Mouse (Mus musculus): ENCODE measurements around the gene Atp6v0b. TPM values are rescaled to one million over a fixed set of nuclear protein-coding genes. Genes with fewer than 3 reads are reported as not detected.

Atp6v0b gene
- total RNA-seq, 2 experiments from 2014 or later, result 433 TPM

DNA sequence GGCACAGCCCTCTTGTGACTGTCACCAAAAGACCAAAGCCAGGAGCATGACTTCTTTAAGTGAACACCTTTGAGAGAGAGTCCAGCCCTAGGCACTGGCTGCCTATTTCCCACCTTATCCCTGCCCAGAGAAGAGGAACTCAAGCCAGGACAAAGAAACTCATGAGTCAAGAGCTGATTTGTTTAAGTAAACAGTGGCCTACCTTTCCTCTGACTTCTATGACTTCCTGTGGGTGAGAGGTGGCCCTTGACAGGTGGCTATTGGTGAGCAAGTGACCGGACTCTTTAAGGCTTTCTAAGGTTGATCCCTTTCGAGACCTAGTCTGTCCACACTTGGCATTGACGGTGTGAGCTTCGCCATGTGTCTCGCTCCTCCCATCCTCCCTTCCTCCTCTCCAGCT, 46.3 kb downstream of the Atp6v0b start:
- no peak for DNase-seq (ENCODE audit: low spot score in 2 of 2)

DNA sequence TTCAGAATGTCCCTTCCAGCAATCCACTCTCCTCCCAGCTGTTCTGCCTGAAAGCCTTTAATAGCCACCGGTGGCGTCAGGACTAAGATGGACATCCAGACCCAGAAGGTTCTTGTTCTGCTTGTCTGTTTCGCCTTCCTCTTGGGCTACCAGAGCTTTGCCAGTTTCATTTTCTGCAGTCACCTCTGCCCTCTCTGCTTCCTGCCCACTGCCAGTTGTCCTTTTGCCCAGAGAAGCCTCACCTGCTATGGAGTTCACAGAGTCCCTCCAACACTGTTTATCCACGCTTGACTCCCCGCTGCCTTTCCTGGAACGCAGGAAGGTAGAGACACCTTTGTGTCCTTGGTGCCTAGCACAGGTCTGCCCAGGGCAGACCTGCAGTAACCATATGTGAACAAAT, 47.8 kb downstream of the Atp6v0b start:
- DNase-seq (ENCODE audit: low spot score in 2 of 2), result no peak

DNA sequence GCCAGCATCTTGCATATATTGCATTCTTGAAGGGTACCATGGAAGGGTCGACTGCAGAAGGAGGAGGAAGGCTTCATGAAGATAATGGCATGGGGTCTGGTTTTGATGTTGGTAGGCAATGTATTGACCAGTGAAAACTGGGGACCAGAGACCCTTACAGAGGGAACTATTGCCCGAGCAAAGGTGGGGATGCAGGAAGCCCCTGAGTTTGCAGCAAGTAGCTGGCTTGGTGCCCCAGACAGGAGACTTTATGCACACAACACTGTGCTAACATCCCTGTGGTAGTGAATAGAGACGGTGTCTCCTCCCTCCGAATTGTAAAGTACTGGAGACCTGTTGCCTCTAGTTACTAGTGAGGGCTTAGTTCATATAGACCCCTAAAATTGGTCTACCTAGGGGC, 49.9 kb downstream of the Atp6v0b start:
- no peak for DNase-seq (ENCODE audit: low spot score in 2 of 2)

DNA sequence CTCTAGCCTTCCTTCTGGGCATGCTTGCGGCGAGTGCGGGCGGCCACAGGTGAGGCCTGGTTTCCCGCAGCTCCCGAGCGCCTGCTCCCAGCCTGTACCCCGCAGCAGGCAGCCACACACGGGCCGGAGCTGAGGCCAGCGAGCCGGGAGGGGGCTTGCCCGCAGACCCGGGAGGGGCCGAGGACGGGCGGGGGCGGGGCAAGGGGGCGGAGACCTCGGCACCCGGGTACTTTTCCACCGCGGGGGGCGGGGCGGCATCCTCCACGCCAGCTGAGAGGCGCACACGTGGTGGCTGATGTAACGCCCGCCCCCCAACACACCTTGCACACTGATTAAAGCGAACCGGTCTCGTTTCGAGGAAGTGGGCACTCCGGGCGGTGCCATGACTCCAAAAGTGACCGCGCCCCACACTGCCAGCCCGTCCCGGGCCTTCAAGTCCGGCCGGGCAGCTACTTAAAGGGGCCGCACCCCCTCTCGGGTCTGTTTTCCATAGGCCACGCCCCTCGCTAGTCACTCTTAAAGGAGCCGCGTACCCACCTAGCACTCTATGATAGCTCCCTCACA, 50.8 kb downstream of the Atp6v0b start:
- DNase-seq (ENCODE audit: low spot score in 2 of 2), result peak; percentile 90 to 93

DNA sequence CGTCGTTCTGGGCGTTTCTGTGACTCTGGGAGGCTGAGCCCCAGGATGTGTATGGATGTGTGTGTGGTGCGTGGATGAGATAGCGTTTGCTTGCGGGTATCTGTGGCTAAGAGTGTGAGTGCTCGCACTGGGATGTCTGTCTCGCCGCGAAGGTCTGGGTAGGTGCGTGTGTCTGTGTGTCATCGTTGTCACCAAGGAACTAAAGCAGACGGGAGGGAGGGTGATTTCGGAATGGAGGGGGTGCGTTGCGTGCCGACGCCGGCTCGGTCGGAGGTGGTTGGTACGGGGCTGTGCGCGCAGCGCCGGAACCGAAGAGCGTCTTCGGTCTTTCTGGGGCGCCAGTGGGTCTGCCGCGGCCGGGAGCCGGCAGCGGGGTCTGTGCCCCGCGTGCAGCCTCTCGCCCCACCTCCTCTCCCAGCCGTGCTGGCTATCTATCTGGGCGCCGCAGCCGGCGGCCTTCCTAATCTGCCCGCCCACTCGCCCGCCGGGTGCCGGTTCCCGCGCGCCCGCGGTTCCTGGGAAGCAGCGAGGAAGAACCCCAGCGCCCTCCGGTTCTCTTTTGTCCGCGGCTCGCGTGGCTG, 51.5 kb downstream of the Atp6v0b start:
- DNase-seq (ENCODE audit: low spot score in 2 of 2), result peak; percentile 60 to 64

DNA sequence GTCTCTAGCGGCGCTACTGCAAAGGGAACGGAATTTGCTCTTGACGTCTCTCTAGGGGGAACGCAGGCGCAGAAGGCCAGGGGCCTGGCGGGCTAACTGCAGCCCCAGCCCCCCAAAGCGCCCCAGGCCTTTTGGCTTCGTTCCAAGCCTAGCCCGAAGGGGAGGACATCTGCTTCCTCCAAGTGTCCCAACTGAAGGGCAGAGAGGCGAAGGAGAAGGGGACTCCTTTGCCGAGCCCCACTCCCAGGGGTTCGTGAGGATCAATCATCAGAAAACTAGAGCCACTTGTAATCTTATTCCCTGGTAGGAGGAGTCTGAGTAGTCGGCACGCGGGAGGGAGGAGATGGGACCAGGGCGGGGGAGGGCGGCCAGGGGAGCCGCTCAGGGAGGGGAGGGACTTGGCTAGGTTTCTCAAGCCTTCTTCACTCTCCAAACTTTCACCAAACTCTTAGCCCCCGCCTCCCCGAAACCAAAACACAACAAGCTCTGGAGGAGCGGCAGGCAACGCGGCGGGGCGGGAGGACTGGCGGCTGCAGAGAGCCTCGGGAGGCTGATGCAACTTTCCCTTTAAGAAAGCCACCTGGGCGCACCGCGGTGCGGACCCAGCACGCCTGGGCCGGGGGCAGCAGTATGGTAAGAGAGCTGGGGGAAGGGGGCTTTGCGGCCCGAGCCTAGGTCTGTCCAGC, 52.1 kb downstream of the Atp6v0b start:
- DNase-seq (ENCODE audit: low spot score in 2 of 2), result peak; percentile 53 to 55

DNA sequence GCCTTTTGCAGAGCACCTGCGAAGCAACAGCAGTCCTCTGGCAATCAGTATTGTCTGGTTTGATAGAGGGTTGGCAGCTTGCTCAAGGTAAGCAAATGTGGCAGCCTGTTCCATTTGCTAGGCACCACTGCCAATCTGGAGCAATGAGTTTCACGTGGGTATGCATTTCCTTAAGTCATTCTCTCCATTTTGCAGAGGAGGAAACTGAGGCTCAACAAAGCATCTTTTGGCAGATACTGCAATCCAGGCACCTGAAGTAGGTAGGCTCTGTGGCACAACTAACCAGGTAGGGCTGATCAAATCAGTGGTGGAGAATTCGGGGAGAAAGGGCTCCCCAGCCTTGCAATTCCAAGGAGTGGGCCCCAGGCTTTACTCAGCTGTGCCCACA, 52.7 kb downstream of the Atp6v0b start, which contains the start of gene Slc6a9:
TSS of gene Slc6a9 (plus strand) at position 50 of the 388 bp plus-strand sequence.
- DNase-seq (ENCODE audit: low spot score in 2 of 2), result no peak

Other genes starting within 250 kb of the Atp6v0b start
- 10 to 100 TPM; 31.8 TPM for gene Dmap1, start 205.1 kb downstream of the Atp6v0b start, total RNA-seq (2021)
- gene Gm12845, start 162.9 kb downstream of the Atp6v0b start, total RNA-seq (2021), result not detected
- gene Klf17, start 121.7 kb downstream of the Atp6v0b start, total RNA-seq (2021), result not detected
- 10 to 100 TPM; 30.3 to 40.9 TPM for gene Slc6a9, start 52.8 kb downstream of the Atp6v0b start, total RNA-seq (2021)
- 1 to 10 TPM in 1 of 2 experiments, under 1 TPM in 1; 0.85 to 1.5 TPM for gene Ccdc24, start 14.8 kb downstream of the Atp6v0b start, total RNA-seq (2021)
- 10 to 100 TPM; 94.4 to 99.7 TPM for gene B4galt2, start 3.8 kb downstream of the Atp6v0b start, total RNA-seq (2021)
- 10 to 100 TPM; 10.0 to 10.2 TPM for gene Dph2, start 4.7 kb upstream of the Atp6v0b start, total RNA-seq (2021)
- gene Ipo13, start 27.7 kb upstream of the Atp6v0b start, total RNA-seq (2021), result 100 to 1,000 TPM; 124 to 131 TPM
- 1 to 10 TPM; 1.8 to 2.0 TPM for gene Artn, start 42.4 kb upstream of the Atp6v0b start, total RNA-seq (2021)
- gene St3gal3, start 247.6 kb upstream of the Atp6v0b start, total RNA-seq (2021), result 10 to 100 TPM; 40.7 to 43.0 TPM

Measured in layer of hippocampus, postnatal 14 days (tissue).